Mouse (Mus musculus) liver, postnatal 0 days (tissue): ENCODE results near the gene Cmtm6. TPM values are rescaled to one million over a fixed set of nuclear protein-coding genes. Genes with fewer than 3 reads are reported as not detected.

Source experiments
- ATAC-seq: fragments of 200-750 bp; cut with Nextera tagmentation; 2 replicates; pipeline ENCODE4 v1.8.0; 2017; ENCODE audit warnings: mild to moderate bottlenecking, moderate library complexity
- DNase-seq: peaks from one replicate; pipeline ENCODE4 v3.0.0-alpha.2; 2016
- H3K27ac ChIP-seq: fragments of 300-500 bp; sonication (generic); 2 replicates; pipeline ENCODE4 v1.5.1; 2014; ENCODE audit warnings: antibody characterized with exemption, moderate library complexity, mild to moderate bottlenecking, low read depth
- H3K27me3 ChIP-seq: fragments of 300-500 bp; sonication (generic); 2 replicates; pipeline ENCODE4 v1.6.1; 2014; ENCODE audit warnings: low read length, control low read depth, mixed read lengths; ENCODE audit not compliant: insufficient read depth
- H3K36me3 ChIP-seq: fragments of 300-500 bp; sonication (generic); replicated peaks from 2 replicates; pipeline ENCODE4 v1.6.1; 2014; ENCODE audit warnings: mild to moderate bottlenecking, control low read depth, low read length, moderate library complexity, mixed read lengths; ENCODE audit not compliant: insufficient read depth
- H3K4me1 ChIP-seq: fragments of 300-500 bp; sonication (generic); 2 replicates; pipeline ENCODE4 v1.6.1; 2014; ENCODE audit warnings: antibody characterized with exemption, mild to moderate bottlenecking, control low read depth; ENCODE audit not compliant: insufficient read depth
- H3K4me2 ChIP-seq: fragments of 300-500 bp; sonication (generic); 2 replicates; pipeline ENCODE4 v1.6.1; 2014; ENCODE audit warnings: low read depth, mild to moderate bottlenecking, low read length, moderate library complexity, mixed read lengths
- H3K4me3 ChIP-seq: fragments of 300-500 bp; sonication (generic); 2 replicates; pipeline ENCODE4 v1.5.1; 2014; ENCODE audit warnings: low read depth, low read length
- H3K9ac ChIP-seq: fragments of 300-500 bp; sonication (generic); replicated peaks from 2 replicates; pipeline ENCODE4 v1.6.1; 2014; ENCODE audit warnings: mild to moderate bottlenecking, moderate library complexity
- H3K9me3 ChIP-seq: fragments of 300-500 bp; sonication (generic); 2 replicates; pipeline ENCODE4 v1.6.1; 2016; ENCODE audit warnings: mild to moderate bottlenecking, control low read depth, low read length, mixed read lengths
- CTCF ChIP-seq: sonication (generic); IDR thresholded peaks from 2 replicates; pipeline ENCODE4 v1.5.1; 2016; ENCODE audit warnings: antibody characterized with exemption, low read depth
- EP300 ChIP-seq: IDR thresholded peaks from 2 replicates; pipeline ENCODE4 v1.6.1; 2016; ENCODE audit warnings: antibody characterized with exemption, low read depth, mild to moderate bottlenecking
- WGBS: fragments of 180-500 bp; shearing (Covaris S2); extraction: QIAGEN DNeasy Blood & Tissue Kit; methylation state at CpG from one replicate; pipeline ENCODE4 v1.1.7; 2014; ENCODE audit not compliant: insufficient replicate concordance; 5-methylcytosine and 5-hydroxymethylcytosine counted together
- polyA plus RNA-seq: library from polyadenylated mRNA; unstranded; fragments of >200 nt; fragmentation: Nextera tagmentation; extraction: Ambion mirVana; gene quantifications from 2 replicates; pipeline ENCODE4 v1.2.1, GENCODE M21; 2015

The Cmtm6 gene
- polyA plus RNA-seq, 1 experiment from 2014 or later = 30.1 TPM

DNA sequence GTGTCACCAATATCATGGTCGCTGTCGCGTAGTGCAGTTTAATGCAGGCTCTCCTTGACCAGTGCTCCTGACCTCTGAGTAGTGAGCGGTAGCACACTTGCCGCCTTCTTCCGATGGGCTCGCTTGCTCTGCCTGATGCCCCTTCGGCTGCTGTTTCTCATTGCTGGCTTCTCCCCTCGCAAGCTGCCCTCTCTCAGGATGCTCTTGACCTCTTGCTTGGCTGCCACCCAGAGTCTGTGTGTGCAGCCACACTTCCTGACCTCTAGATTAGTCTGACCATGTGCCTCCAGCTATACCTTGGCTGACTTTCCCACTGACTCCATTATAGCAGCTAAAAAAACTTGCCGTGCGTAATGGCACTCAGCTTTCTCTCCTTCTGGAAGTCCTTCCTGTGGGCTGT, 5.5 kb downstream of the Cmtm6 start:
- H3K9ac ChIP-seq = no peak overlapping the region
- H3K27me3 ChIP-seq = no peaks in the 10 kb centered on the region
- no peak overlapping the region for H3K27ac ChIP-seq
- no peak for TF ChIP-seq EP300
- TF ChIP-seq CTCF = no peak
- no peak overlapping the region for H3K4me3 ChIP-seq
- peak; percentile 53 for DNase-seq
- no peaks in the 10 kb centered on the region for H3K9me3 ChIP-seq
- H3K4me2 ChIP-seq = no peak overlapping the region
- WGBS = 71% methylated on average over 11 of the region's 11 CpGs
- H3K4me1 ChIP-seq = peaks cover 34% of the 10 kb centered on the region
- ATAC-seq = peak; percentile 49
- peaks cover 18% of the 10 kb centered on the region for H3K36me3 ChIP-seq

DNA sequence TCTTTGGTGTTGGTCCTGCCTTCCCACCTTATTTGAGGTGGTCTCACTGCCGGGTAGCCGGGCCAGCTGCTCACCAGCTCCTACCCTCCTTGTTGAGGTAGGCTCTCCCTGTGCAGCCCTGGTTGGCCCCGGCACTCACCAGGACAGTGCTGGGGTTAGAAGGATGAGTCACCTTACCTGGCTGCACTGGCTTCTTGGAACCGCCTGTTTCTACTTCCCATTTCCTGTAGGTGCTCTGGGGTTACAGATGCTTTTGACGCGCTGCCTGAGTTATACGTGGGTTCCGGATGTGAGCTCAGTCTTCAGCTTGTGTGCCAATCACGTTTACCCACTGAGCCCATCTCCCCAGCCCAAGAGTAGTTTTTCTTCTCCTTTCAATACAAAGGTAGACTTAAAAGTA, 9.4 kb downstream of the Cmtm6 start:
- Histone ChIP-seq H3K36me3 (peaks cover 25% of the 10 kb centered on the region), H3K4me2 (no peak overlapping the region), H3K4me3 (no peak overlapping the region), H3K4me1 (peaks cover 14% of the 10 kb centered on the region; the same call in 1 of the 2 replicates), H3K9ac (no peak overlapping the region), H3K27me3 (no peaks in the 10 kb centered on the region), H3K9me3 (no peaks in the 10 kb centered on the region), H3K27ac (no peak overlapping the region)
- no peak for ATAC-seq
- WGBS = 76% methylated on average over 9 of the region's 9 CpGs
- TF ChIP-seq EP300 (no peak), CTCF (no peak)
- no peak for DNase-seq

DNA sequence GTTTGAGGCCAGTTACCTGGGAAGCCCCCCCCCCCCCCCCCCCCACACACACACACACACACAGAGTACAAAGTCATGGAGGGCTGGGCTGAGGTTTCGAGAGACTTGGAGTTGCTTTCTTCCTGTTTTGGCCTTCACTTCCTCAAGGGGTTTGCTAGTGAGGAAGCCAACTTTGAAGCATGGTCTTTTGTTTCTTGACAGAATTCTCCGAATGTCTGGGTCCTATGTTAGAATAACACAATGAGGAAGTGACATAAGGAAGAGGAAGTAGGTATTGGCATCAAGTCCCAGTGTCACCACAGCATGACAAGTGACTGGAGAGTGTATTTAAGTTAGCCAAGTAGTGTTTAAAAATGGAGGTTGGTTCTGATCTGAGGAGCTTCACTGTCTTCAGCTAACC, 11.8 kb downstream of the Cmtm6 start:
- TF ChIP-seq CTCF (no peak), EP300 (no peak)
- Histone ChIP-seq H3K27me3 (no peaks in the 10 kb centered on the region), H3K9me3 (no peaks in the 10 kb centered on the region), H3K36me3 (peaks cover 44% of the 10 kb centered on the region), H3K27ac (peak overlapping the region; percentile 65), H3K4me3 (no peak overlapping the region), H3K4me1 (peaks cover 9% of the 10 kb centered on the region; the same call in 1 of the 2 replicates), H3K4me2 (no peak overlapping the region), H3K9ac (no peak overlapping the region)
- ATAC-seq (peak; percentile 73), DNase-seq (no peak)
- 18% methylated on average over 2 of the region's 2 CpGs for WGBS

DNA sequence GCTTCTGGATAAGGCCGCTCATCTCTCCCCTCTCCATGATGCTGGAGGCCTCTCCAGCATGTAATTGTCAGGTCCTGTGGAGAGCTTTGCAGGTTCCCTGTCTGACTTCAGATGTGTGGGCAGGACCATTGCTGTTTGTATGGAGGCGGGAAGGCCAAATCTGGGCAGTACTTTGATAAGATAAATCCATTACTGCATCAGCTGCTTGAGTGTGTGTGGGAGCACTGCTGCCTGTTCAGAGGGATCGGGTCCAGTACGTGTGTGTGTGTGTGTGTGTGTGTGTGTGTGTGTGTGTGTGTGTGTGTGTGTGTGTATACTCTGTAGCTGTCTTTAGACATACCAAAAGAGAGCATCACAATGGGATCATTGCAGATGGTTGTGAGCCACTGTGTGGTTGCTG, 14.2 kb downstream of the Cmtm6 start:
- H3K4me1 ChIP-seq = peaks cover 9% of the 10 kb centered on the region; the same call in 1 of the 2 replicates
- ATAC-seq (no peak), DNase-seq (no peak)
- H3K4me3 ChIP-seq = no peak overlapping the region
- no peaks in the 10 kb centered on the region for H3K27me3 ChIP-seq
- H3K9me3 ChIP-seq = no peaks in the 10 kb centered on the region
- WGBS = 58% methylated on average over 4 of the region's 4 CpGs
- no peak for TF ChIP-seq CTCF
- no peak for TF ChIP-seq EP300
- peaks cover 48% of the 10 kb centered on the region for H3K36me3 ChIP-seq
- no peak overlapping the region for H3K9ac ChIP-seq
- no peak overlapping the region for H3K4me2 ChIP-seq
- no peak overlapping the region for H3K27ac ChIP-seq

DNA sequence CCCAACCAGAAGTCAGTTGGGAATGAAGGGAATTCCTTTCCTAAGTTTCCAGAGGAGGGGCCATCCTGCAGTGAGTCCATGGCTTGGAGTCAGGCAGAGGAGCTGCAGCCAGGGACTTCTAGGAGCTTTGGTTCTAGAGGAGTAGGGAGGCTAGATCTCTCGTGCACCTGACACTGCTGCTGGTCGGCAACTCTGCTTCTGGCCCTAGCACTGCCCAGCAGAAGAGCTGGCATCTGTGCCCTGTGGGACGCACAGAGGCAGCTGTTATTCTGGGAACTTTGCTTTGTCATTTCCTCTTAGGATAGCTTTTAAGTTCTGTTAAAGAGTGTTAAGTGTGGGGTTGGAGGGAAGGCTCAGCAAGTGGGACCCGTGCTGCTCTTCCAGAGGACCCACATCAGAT, 14.7 kb downstream of the Cmtm6 start:
- no peak overlapping the region for H3K9ac ChIP-seq
- no peak overlapping the region for H3K4me2 ChIP-seq
- H3K9me3 ChIP-seq = no peaks in the 10 kb centered on the region
- peaks cover 47% of the 10 kb centered on the region for H3K36me3 ChIP-seq
- TF ChIP-seq EP300 (no peak), CTCF (no peak)
- WGBS = 34% methylated on average over 4 of the region's 4 CpGs
- no peaks in the 10 kb centered on the region for H3K27me3 ChIP-seq
- ATAC-seq = no peak
- no peak overlapping the region for H3K4me3 ChIP-seq
- DNase-seq = no peak
- no peak overlapping the region for H3K27ac ChIP-seq
- peaks cover 9% of the 10 kb centered on the region; the same call in 1 of the 2 replicates for H3K4me1 ChIP-seq

DNA sequence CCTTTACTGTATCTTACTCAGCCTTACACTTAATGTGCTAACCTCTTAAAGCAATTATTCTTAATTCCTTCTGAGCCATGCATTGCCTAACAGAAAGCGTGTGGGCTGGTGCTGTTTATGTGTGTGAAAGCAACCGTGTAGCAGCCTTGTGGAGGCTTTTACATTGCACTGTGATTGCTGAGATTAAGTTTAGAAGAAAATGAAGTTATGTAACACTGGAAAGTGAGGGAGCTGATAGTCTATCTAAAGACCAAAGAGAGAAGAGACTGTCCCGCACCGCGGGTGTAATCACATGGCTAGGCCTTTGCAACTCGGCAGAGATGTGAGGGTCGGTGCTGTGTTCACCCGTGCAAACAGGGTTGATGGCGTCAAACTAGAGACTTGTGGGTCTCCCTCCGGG, 16.1 kb downstream of the Cmtm6 start:
- no peak overlapping the region for H3K4me3 ChIP-seq
- TF ChIP-seq EP300 = no peak
- no peak for TF ChIP-seq CTCF
- DNase-seq (no peak), ATAC-seq (no peak)
- no peak overlapping the region for H3K27ac ChIP-seq
- H3K4me2 ChIP-seq = no peak overlapping the region
- WGBS = 81% methylated on average over 10 of the region's 10 CpGs
- H3K4me1 ChIP-seq = peaks cover 9% of the 10 kb centered on the region; the same call in 1 of the 2 replicates
- H3K9me3 ChIP-seq = no peaks in the 10 kb centered on the region
- no peaks in the 10 kb centered on the region for H3K27me3 ChIP-seq
- H3K9ac ChIP-seq = no peak overlapping the region
- peaks cover 47% of the 10 kb centered on the region for H3K36me3 ChIP-seq

DNA sequence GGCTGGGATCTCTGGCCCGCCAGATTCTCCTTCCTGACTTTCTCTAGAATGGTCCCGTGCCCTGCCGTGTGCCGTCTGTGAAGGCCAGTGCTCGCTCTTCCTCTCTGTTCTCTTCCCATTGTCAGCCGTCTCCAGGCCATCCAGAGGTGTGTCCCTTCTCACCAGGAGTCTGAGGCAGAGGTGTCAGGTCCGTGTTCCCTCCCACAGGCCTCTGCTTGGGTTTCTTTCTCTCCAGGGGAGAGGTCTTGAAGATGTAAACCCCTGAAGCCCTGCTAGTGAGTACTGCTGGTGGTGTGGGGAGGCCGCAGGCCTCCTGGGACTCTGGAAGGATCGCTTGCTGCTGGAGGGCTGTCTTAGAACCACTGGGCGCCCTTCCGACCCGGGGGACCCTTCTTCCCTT, 16.6 kb downstream of the Cmtm6 start:
- H3K27ac ChIP-seq = no peak overlapping the region
- ATAC-seq (no peak), DNase-seq (no peak)
- 90% methylated on average over 12 of the region's 12 CpGs for WGBS
- H3K4me2 ChIP-seq = no peak overlapping the region
- no peak overlapping the region for H3K9ac ChIP-seq
- TF ChIP-seq EP300 (no peak), CTCF (no peak)
- H3K36me3 ChIP-seq = peaks cover 47% of the 10 kb centered on the region
- H3K4me3 ChIP-seq = no peak overlapping the region
- H3K9me3 ChIP-seq = no peaks in the 10 kb centered on the region
- no peaks in the 10 kb centered on the region for H3K27me3 ChIP-seq
- peaks cover 9% of the 10 kb centered on the region; the same call in 1 of the 2 replicates for H3K4me1 ChIP-seq
